Mouse (Mus musculus) hindbrain, embryonic 10.5 days (tissue): Measurements from ENCODE around the gene Cemip. TPM values are rescaled to one million over a fixed set of nuclear protein-coding genes. Genes with fewer than 3 reads are reported as not detected.

Source experiments
- DNase-seq: peaks from one replicate; pipeline ENCODE4 v3.0.0-alpha.2; 2017; ENCODE audit warnings: low spot score
- H3K27ac ChIP-seq: fragments of 300-500 bp; sonication (generic); 2 replicates; pipeline ENCODE4 v1.5.1; 2016; ENCODE audit warnings: mild to moderate bottlenecking, moderate library complexity
- H3K27me3 ChIP-seq: fragments of 300-500 bp; sonication (generic); 2 replicates; pipeline ENCODE4 v1.6.1; 2016; ENCODE audit warnings: mild to moderate bottlenecking; ENCODE audit not compliant: poor library complexity, insufficient read depth, severe bottlenecking
- H3K36me3 ChIP-seq: fragments of 300-500 bp; sonication (generic); 2 replicates; pipeline ENCODE4 v1.6.1; 2016; ENCODE audit warnings: mild to moderate bottlenecking, moderate library complexity
- H3K4me1 ChIP-seq: fragments of 300-500 bp; sonication (generic); replicated peaks from 2 replicates; pipeline ENCODE4 v1.6.1; 2016; ENCODE audit warnings: mild to moderate bottlenecking
- H3K4me3 ChIP-seq: fragments of 300-500 bp; sonication (generic); 2 replicates; pipeline ENCODE4 v1.5.1; 2016; ENCODE audit warnings: mild to moderate bottlenecking, moderate library complexity
- H3K9me3 ChIP-seq: fragments of 300-500 bp; sonication (generic); 2 replicates; pipeline ENCODE4 v1.6.1; 2016; ENCODE audit warnings: mild to moderate bottlenecking, moderate library complexity
- WGBS: fragments of 180-500 bp; shearing (Covaris S2); methylation state at CpG from one replicate; pipeline ENCODE4 v1.1.7; 2016; 5-methylcytosine and 5-hydroxymethylcytosine counted together
- polyA plus RNA-seq: library from polyadenylated mRNA; unstranded; fragments of >200 nt; fragmentation: Nextera tagmentation; extraction: Ambion mirVana; gene quantifications from 2 replicates; pipeline ENCODE4 v1.2.1, GENCODE M21; 2016

The Cemip gene
- polyA plus RNA-seq, 1 experiment from 2014 or later, result 0.33 TPM

GRCm38 (mm10) chr7:83914566-83914965 is 171.7 kb downstream of the Cemip start:
- 0% methylated on average over 3 of the region's 3 CpGs for WGBS
- H3K4me3 ChIP-seq, result no peak overlapping the region
- no peaks in the 10 kb centered on the region for H3K9me3 ChIP-seq
- peak; percentile 80 for DNase-seq
- no peak overlapping the region for H3K27ac ChIP-seq
- H3K4me1 ChIP-seq, result no peaks in the 10 kb centered on the region
- no peaks in the 10 kb centered on the region for H3K36me3 ChIP-seq
- H3K27me3 ChIP-seq, result no peaks in the 10 kb centered on the region

- DNase-seq, result no peak
- Histone ChIP-seq H3K4me3 (no peak overlapping the region), H3K4me1 (no peaks in the 10 kb centered on the region), H3K27me3 (no peaks in the 10 kb centered on the region), H3K9me3 (no peaks in the 10 kb centered on the region), H3K36me3 (no peaks in the 10 kb centered on the region), H3K27ac (no peak overlapping the region)
- WGBS, result 76% methylated on average over 9 of the region's 9 CpGs
These were observed 172.3 kb downstream of the Cemip start for GRCm38 (mm10) chr7:83913995-83914394.

- no peak overlapping the region for H3K27ac ChIP-seq
- H3K4me1 ChIP-seq, result no peaks in the 10 kb centered on the region
- no peaks in the 10 kb centered on the region for H3K27me3 ChIP-seq
- DNase-seq, result no peak
- no peak overlapping the region for H3K4me3 ChIP-seq
- H3K9me3 ChIP-seq, result no peaks in the 10 kb centered on the region
- WGBS, result 89% methylated on average over 6 of the region's 6 CpGs
- H3K36me3 ChIP-seq, result no peaks in the 10 kb centered on the region
These were observed 172.8 kb downstream of the Cemip start for GRCm38 (mm10) chr7:83913405-83913932.

GRCm38 (mm10) chr7:83911909-83912308 is 174.4 kb downstream of the Cemip start:
- H3K4me1 ChIP-seq, result no peaks in the 10 kb centered on the region
- WGBS, result 82% methylated on average over 3 of the region's 3 CpGs
- no peaks in the 10 kb centered on the region for H3K36me3 ChIP-seq
- H3K27ac ChIP-seq, result no peak overlapping the region
- H3K9me3 ChIP-seq, result no peaks in the 10 kb centered on the region
- no peak overlapping the region for H3K4me3 ChIP-seq
- H3K27me3 ChIP-seq, result no peaks in the 10 kb centered on the region
- no peak for DNase-seq

GRCm38 (mm10) chr7:83904831-83905230 is 181.5 kb downstream of the Cemip start:
- no peaks in the 10 kb centered on the region for H3K4me1 ChIP-seq
- H3K36me3 ChIP-seq, result peaks cover 16% of the 10 kb centered on the region
- 0 out of 2 replicates have a peak, but pooled peaks cover 4% of the 10 kb centered on the region for H3K9me3 ChIP-seq
- H3K27me3 ChIP-seq, result no peaks in the 10 kb centered on the region
- 93% methylated on average over 3 of the region's 3 CpGs for WGBS
- no peak for DNase-seq
- H3K4me3 ChIP-seq, result no peak overlapping the region
- no peak overlapping the region for H3K27ac ChIP-seq

GRCm38 (mm10) chr7:83902296-83903145 is 183.8 kb downstream of the Cemip start:
- H3K27me3 ChIP-seq, result no peaks in the 10 kb centered on the region
- H3K36me3 ChIP-seq, result peaks cover 40% of the 10 kb centered on the region
- 72% methylated on average over 5 of the region's 5 CpGs for WGBS
- no peak for DNase-seq
- H3K4me3 ChIP-seq, result no peak overlapping the region
- no peaks in the 10 kb centered on the region for H3K4me1 ChIP-seq
- H3K9me3 ChIP-seq, result 0 out of 2 replicates have a peak, but pooled peaks cover 4% of the 10 kb centered on the region
- H3K27ac ChIP-seq, result no peak overlapping the region

- no peaks in the 10 kb centered on the region for H3K4me1 ChIP-seq
- H3K4me3 ChIP-seq, result no peak overlapping the region
These were observed 184.9 kb downstream of the Cemip start for GRCm38 (mm10) chr7:83901425-83901824.

GRCm38 (mm10) chr7:83900519-83900918 is 185.8 kb downstream of the Cemip start:
- 79% methylated on average over 3 of the region's 3 CpGs for WGBS
- Histone ChIP-seq H3K4me3 (no peak overlapping the region), H3K27ac (no peak overlapping the region), H3K4me1 (no peaks in the 10 kb centered on the region), H3K9me3 (no peaks in the 10 kb centered on the region), H3K36me3 (peaks cover 58% of the 10 kb centered on the region), H3K27me3 (no peaks in the 10 kb centered on the region)
- DNase-seq, result no peak

More at GRCm38 (mm10) chr7:83901425-83901824, 184.9 kb downstream of the Cemip start:
- WGBS, result 82% methylated on average over 4 of the region's 4 CpGs
- Histone ChIP-seq H3K27me3 (no peaks in the 10 kb centered on the region), H3K27ac (no peak overlapping the region), H3K36me3 (peaks cover 49% of the 10 kb centered on the region), H3K9me3 (0 out of 2 replicates have a peak, but pooled peaks cover 4% of the 10 kb centered on the region)
- no peak for DNase-seq

- Histone ChIP-seq H3K9me3 (no peaks in the 10 kb centered on the region), H3K4me1 (peaks cover 13% of the 10 kb centered on the region), H3K36me3 (peaks cover 71% of the 10 kb centered on the region), H3K27me3 (no peaks in the 10 kb centered on the region), H3K4me3 (no peak overlapping the region), H3K27ac (no peak overlapping the region)
- WGBS, result 92% methylated on average over 11 of the region's 11 CpGs
- no peak for DNase-seq
These were observed 188.0 kb downstream of the Cemip start for GRCm38 (mm10) chr7:83898267-83898666.

GRCm38 (mm10) chr7:83896077-83896740 is 190.1 kb downstream of the Cemip start:
- 96% methylated on average over 5 of the region's 5 CpGs for WGBS
- Histone ChIP-seq H3K4me3 (no peak overlapping the region), H3K27ac (no peak overlapping the region), H3K27me3 (no peaks in the 10 kb centered on the region), H3K9me3 (no peaks in the 10 kb centered on the region), H3K36me3 (peaks cover 64% of the 10 kb centered on the region), H3K4me1 (peaks cover 27% of the 10 kb centered on the region)
- DNase-seq, result no peak

GRCm38 (mm10) chr7:83894348-83894747 is 192.0 kb downstream of the Cemip start:
- peaks cover 27% of the 10 kb centered on the region for H3K4me1 ChIP-seq
- no peak overlapping the region for H3K4me3 ChIP-seq
- H3K27me3 ChIP-seq, result no peaks in the 10 kb centered on the region
- peaks cover 49% of the 10 kb centered on the region for H3K36me3 ChIP-seq
- no peaks in the 10 kb centered on the region for H3K9me3 ChIP-seq
- DNase-seq, result no peak
- H3K27ac ChIP-seq, result no peak overlapping the region
- 91% methylated on average over 1 of the region's 1 CpGs for WGBS

GRCm38 (mm10) chr7:83892333-83892669 is 194.0 kb downstream of the Cemip start:
- DNase-seq, result no peak
- H3K4me1 ChIP-seq, result peaks cover 27% of the 10 kb centered on the region
- peaks cover 29% of the 10 kb centered on the region for H3K36me3 ChIP-seq
- no peaks in the 10 kb centered on the region for H3K9me3 ChIP-seq
- H3K27me3 ChIP-seq, result no peaks in the 10 kb centered on the region
- H3K27ac ChIP-seq, result peak overlapping the region; percentile 92
- H3K4me3 ChIP-seq, result peak overlapping the region; percentile 76
- under 1% methylated on average over 21 of the region's 21 CpGs for WGBS
